Mouse (Mus musculus) liver, embryonic 15.5 days (tissue): ENCODE results near the gene Sardh. TPM values are rescaled to one million over a fixed set of nuclear protein-coding genes. Genes with fewer than 3 reads are reported as not detected.

Experiments
- ATAC-seq: fragments of 200-750 bp; cut with Nextera tagmentation; 2 replicates; pipeline ENCODE4 v1.8.0; 2017; ENCODE audit warnings: moderate number of reproducible peaks, mild to moderate bottlenecking, moderate library complexity; ENCODE audit not compliant: insufficient read depth
- H3K27ac ChIP-seq: fragments of 300-500 bp; sonication (generic); replicated peaks from 2 replicates; pipeline ENCODE4 v1.5.1; 2015; ENCODE audit warnings: mild to moderate bottlenecking, inconsistent platforms
- H3K27me3 ChIP-seq: fragments of 300-500 bp; sonication (generic); 2 replicates; pipeline ENCODE4 v1.6.1; 2015; ENCODE audit warnings: mild to moderate bottlenecking, inconsistent platforms
- H3K36me3 ChIP-seq: fragments of 300-500 bp; sonication (generic); replicated peaks from 2 replicates; pipeline ENCODE4 v1.6.1; 2015; ENCODE audit warnings: moderate library complexity, mild to moderate bottlenecking, inconsistent platforms
- H3K4me1 ChIP-seq: fragments of 300-500 bp; sonication (generic); replicated peaks from 2 replicates; pipeline ENCODE4 v1.6.1; 2015; ENCODE audit warnings: inconsistent platforms
- H3K4me2 ChIP-seq: fragments of 300-500 bp; sonication (generic); 2 replicates; pipeline ENCODE4 v1.6.1; 2015; ENCODE audit warnings: moderate library complexity, mild to moderate bottlenecking, inconsistent platforms
- H3K4me3 ChIP-seq: fragments of 300-500 bp; sonication (generic); replicated peaks from 2 replicates; pipeline ENCODE4 v1.5.1; 2015; ENCODE audit warnings: mild to moderate bottlenecking, inconsistent platforms
- H3K9ac ChIP-seq: fragments of 300-500 bp; sonication (generic); 2 replicates; pipeline ENCODE4 v1.6.1; 2015; ENCODE audit warnings: moderate library complexity, mild to moderate bottlenecking, inconsistent platforms
- H3K9me3 ChIP-seq: fragments of 300-500 bp; sonication (generic); replicated peaks from 2 replicates; pipeline ENCODE4 v1.6.1; 2016; ENCODE audit warnings: inconsistent platforms
- WGBS: fragments of 180-500 bp; shearing (Covaris S2); methylation state at CpG from one replicate; pipeline ENCODE4 v1.1.7; 2015; ENCODE audit warnings: mixed read lengths; ENCODE audit not compliant: insufficient replicate concordance; 5-methylcytosine and 5-hydroxymethylcytosine counted together
- polyA plus RNA-seq: library from polyadenylated mRNA; unstranded; fragments of >200 nt; fragmentation: Nextera tagmentation; extraction: Ambion mirVana; gene quantifications from 2 replicates; pipeline ENCODE4 v1.2.1, GENCODE M21; 2015

Gene Sardh
- polyA plus RNA-seq, 1 experiment from 2014 or later, result 51.2 TPM

DNA sequence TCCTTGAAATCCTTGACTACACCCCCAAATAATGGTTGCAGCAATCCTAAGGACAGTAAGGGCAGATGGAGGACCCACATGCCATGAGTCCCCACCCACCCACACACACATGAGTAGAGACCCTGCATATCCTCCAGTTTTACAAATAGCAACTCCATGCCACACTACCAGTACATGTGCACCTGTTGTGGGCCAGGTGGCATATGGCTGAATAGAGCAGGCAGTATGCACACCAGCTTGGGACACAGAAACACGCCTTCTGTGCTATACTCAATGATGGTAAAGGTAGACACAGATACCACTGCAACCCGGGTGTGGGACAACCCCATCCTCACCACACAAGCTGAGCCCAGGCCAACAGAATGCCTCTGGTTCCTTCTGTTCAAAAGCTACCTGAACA is 82.1 kb downstream of the Sardh start:
- Histone ChIP-seq H3K4me1 (no peaks in the 10 kb centered on the region), H3K9me3 (no peaks in the 10 kb centered on the region), H3K4me3 (no peak overlapping the region), H3K27me3 (no peaks in the 10 kb centered on the region), H3K36me3 (no peaks in the 10 kb centered on the region), H3K4me2 (no peak overlapping the region), H3K27ac (no peak overlapping the region), H3K9ac (no peak overlapping the region)
- 47% methylated on average over 2 of the region's 2 CpGs for WGBS
- no peak for ATAC-seq

DNA sequence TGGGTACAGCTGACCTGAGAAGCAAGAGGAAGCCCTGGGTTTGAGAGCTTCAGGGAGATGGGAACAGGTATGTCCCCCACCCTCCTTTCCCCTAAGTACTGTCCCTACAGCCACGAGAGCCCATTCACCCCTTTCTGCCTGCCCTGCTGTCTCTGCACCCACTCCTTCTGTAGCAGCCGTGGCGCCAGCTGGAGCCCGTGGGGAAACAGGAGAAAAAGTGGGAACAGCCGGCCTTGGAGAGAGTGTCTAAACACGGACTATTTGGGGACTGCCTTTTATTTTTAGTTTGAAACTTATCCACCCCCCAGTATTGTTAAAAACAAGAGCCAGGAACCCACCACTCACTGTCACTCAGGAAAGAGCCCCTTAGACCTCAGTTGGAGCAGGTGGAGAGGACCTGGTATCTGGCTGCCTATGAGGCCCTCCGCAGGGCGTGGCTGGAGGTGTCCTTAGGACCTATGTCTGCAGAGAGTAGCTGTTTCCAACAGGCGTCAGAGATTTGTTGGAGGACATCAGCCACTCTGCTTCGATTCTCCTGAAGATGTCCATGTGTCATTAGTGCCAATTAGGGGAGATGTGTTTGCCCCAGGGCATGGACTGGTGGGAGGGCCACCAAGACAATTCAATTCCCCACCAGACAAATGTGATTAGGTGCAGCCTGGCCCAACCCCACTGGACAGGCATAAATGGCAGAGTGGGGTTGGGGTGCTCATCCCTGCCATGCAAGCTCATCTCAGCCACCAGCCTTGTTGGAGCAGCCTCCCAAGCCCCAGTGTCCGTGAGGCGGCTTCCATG is 83.1 kb downstream of the Sardh start, which contains the start of gene Dbh:
Dbh (plus strand) TSS at position 438 of the 795 bp plus-strand sequence.
- Histone ChIP-seq H3K4me1 (no peaks in the 10 kb centered on the region), H3K9ac (no peak within 1 kb of the TSS), H3K27me3 (no peaks in the 10 kb centered on the region), H3K36me3 (no peaks in the 10 kb centered on the region), H3K4me2 (no peak within 1 kb of the TSS), H3K4me3 (no peak within 1 kb of the TSS), H3K9me3 (no peaks in the 10 kb centered on the region), H3K27ac (no peak within 1 kb of the TSS)
- ATAC-seq, result no peak
- 62% methylated on average over 12 of the region's 12 CpGs for WGBS

DNA sequence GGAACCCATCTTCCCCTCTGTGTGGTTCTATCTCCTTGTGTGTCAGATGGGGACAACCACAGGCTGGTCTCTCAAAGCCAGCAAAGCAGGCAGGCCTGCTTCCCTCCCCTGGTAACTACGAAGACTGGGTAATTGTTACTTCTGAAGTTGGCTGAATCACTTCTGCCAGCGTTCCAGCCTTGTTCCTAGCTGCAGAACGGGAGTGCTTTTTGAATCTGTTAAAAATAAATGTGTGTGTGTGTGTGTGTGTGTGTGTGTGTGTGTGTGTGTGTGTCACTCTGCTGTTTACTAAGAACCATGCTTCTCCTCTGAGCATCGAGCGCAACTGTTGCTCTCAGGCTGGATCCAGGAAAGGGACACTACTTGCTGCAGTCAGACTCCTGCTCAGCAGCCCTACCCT is 84.3 kb downstream of the Sardh start:
- Histone ChIP-seq H3K36me3 (no peaks in the 10 kb centered on the region), H3K9ac (no peak overlapping the region), H3K27ac (no peak overlapping the region), H3K4me2 (no peak overlapping the region), H3K9me3 (no peaks in the 10 kb centered on the region), H3K27me3 (no peaks in the 10 kb centered on the region), H3K4me1 (no peaks in the 10 kb centered on the region), H3K4me3 (no peak overlapping the region)
- 58% methylated on average over 5 of the region's 5 CpGs for WGBS
- ATAC-seq, result no peak

DNA sequence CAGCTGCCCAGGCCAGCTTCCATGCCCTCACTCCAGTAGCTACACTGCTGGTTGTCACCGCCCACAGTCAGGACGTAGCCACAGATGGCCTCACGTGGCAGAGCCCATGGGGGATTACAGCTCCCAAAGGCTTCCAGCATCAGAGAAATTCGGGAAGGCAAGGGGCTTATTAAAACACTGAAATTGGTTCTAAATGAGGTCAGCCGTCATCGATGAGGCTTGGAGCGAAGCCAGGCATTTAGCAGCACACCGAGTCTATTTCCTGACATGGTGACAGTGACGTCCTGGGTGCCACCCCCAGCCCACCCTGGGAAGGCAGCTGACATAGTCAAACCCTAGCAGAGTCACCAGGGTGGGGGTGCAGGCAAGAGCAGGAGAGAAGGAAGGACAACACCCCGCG is 85.5 kb downstream of the Sardh start:
- Histone ChIP-seq H3K4me3 (no peak overlapping the region), H3K27ac (no peak overlapping the region), H3K4me1 (no peaks in the 10 kb centered on the region), H3K4me2 (no peak overlapping the region), H3K9ac (no peak overlapping the region), H3K36me3 (no peaks in the 10 kb centered on the region), H3K9me3 (no peaks in the 10 kb centered on the region), H3K27me3 (no peaks in the 10 kb centered on the region)
- WGBS, result 59% methylated on average over 11 of the region's 11 CpGs
- no peak for ATAC-seq

DNA sequence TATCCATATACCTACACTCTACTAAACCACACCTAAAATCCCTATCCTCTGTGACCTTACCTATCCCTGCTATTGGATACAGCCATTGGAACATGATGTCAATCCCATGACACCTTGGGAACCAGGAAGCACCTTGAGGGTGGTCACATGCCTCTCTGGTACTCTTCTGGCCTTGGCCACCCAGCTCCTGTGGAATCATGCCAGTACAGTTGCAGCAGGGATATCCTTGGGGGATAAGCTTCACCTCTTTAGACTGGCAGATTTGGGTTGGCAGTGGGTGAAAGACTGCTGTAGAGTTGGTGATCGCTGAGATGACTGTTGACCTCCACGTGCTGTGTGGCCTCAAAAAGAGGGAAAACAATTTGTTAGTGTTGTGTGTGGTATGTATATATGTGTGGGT is 86.6 kb downstream of the Sardh start:
- Histone ChIP-seq H3K36me3 (no peaks in the 10 kb centered on the region), H3K4me2 (no peak overlapping the region), H3K9me3 (no peaks in the 10 kb centered on the region), H3K4me3 (no peak overlapping the region), H3K4me1 (no peaks in the 10 kb centered on the region), H3K27ac (no peak overlapping the region), H3K9ac (no peak overlapping the region), H3K27me3 (no peaks in the 10 kb centered on the region)
- whole genome bisulfite sequencing, result 79% methylated on average over 2 of the region's 2 CpGs
- ATAC-seq, result no peak

DNA sequence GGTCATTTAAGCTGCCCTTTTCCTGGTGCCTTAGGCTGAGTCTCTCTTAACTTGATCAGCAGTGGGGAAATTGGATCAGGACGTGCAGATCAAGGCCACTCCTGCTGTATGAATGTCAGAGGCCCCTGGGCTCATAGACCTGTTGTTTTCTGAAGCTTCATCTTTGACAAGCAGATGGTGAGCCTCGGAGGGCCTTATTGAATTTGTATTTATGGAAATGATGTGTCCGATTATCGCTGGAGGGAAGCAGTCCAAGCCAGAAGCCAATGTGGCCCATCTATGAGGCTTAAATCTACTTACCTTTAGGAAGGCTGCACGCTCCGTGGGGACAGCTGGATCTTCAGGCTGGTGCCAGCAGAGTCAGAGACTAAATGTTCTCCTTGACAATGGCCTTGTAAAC is 91.5 kb downstream of the Sardh start:
- H3K4me1 ChIP-seq, result no peaks in the 10 kb centered on the region
- no peaks in the 10 kb centered on the region for H3K9me3 ChIP-seq
- H3K27ac ChIP-seq, result no peak overlapping the region
- no peak overlapping the region for H3K9ac ChIP-seq
- no peak for ATAC-seq
- WGBS, result 53% methylated on average over 6 of the region's 6 CpGs
- H3K4me2 ChIP-seq, result no peak overlapping the region
- H3K36me3 ChIP-seq, result no peaks in the 10 kb centered on the region
- H3K27me3 ChIP-seq, result peaks cover 4% of the 10 kb centered on the region; the same call in 1 of the 2 replicates
- H3K4me3 ChIP-seq, result no peak overlapping the region

DNA sequence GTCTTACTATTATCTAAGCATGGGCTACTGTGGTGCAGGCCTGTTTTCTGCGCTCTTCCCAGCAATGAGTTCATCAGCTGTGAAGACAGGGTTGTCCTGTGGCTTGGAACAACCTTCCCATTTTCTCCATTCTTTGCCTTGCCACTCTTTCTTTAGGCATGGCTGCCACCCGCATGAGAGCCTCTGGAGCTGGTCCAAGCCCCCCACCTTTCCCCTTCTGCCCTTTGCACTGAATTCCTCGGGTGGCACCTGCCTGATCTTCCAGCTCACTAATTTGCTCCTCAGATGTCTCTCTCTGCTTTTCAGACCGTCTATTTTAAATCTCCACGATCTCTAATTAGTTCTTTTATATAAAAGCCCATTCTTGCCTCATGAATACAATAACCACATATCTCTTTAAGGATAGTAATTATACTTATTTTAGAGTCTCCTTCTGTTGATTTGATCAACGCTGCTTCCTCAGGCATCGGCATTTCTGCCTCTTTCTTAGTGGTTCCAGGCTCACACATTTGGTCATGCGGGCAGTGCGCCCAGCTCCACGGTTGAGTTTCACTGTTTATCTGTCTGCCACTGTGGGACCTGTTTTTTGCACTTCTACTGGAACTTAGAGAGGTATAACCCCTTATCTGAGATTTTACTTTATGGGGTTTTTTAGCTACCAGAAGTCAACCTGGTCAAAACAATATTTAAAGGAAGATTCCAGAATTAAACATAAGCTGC is 93.5 kb downstream of the Sardh start:
- no peaks in the 10 kb centered on the region for H3K9me3 ChIP-seq
- no peak overlapping the region for H3K4me3 ChIP-seq
- no peaks in the 10 kb centered on the region for H3K4me1 ChIP-seq
- WGBS, result 65% methylated on average over 10 of the region's 10 CpGs
- H3K9ac ChIP-seq, result no peak overlapping the region
- no peak for ATAC-seq
- H3K27ac ChIP-seq, result no peak overlapping the region
- H3K36me3 ChIP-seq, result no peaks in the 10 kb centered on the region
- H3K4me2 ChIP-seq, result no peak overlapping the region
- peaks cover 4% of the 10 kb centered on the region; the same call in 1 of the 2 replicates for H3K27me3 ChIP-seq

DNA sequence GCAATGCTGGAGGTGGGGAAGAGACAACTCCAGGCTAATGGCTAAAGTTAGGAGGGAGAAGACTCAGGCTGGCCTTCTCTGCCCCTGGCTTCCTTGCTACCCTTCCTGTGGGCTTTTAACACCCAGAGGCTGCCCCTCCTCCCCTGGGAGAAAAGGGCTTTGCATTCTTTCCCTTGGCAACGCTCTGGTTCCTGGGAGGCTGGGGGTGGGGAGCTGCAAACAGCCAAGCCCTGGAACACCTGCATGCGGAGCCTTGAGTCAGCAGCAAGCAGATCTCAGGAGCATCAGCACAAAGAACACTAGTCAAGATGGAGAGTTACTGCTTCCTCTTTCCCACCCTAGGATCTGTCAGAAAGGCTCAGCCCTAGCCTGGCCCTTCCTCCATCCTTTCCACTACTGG is 98.7 kb downstream of the Sardh start:
- H3K9ac ChIP-seq, result no peak overlapping the region
- no peak overlapping the region for H3K27ac ChIP-seq
- no peaks in the 10 kb centered on the region for H3K9me3 ChIP-seq
- H3K27me3 ChIP-seq, result peaks cover 4% of the 10 kb centered on the region; the same call in 1 of the 2 replicates
- no peak for ATAC-seq
- no peak overlapping the region for H3K4me3 ChIP-seq
- 21% methylated on average over 2 of the region's 2 CpGs for WGBS
- no peaks in the 10 kb centered on the region for H3K36me3 ChIP-seq
- no peaks in the 10 kb centered on the region for H3K4me1 ChIP-seq
- H3K4me2 ChIP-seq, result no peak overlapping the region

DNA sequence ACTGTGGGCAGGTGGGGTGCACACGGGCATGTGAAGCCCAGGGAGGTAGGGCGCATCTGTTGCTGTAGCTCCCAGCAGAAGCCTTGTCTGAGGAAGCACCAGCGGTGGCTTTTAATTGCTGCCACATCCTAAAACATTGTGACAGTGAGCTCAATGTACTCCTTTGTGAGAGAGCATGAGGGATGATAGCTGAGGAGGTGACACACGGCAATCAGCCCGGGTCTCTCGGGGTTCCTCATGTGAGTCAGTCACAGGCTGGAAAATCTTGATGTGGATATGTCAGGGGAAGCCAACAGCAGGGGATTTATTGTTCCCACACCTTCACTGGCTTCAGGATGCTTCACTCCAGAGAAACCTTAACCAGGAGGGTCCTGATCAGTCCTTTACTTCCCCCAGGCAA is 101.3 kb downstream of the Sardh start:
- Histone ChIP-seq H3K4me2 (no peak overlapping the region), H3K9me3 (no peaks in the 10 kb centered on the region), H3K27ac (no peak overlapping the region), H3K4me3 (no peak overlapping the region), H3K36me3 (no peaks in the 10 kb centered on the region), H3K4me1 (no peaks in the 10 kb centered on the region), H3K9ac (no peak overlapping the region), H3K27me3 (peaks cover 15% of the 10 kb centered on the region)
- ATAC-seq, result no peak
- WGBS, result 61% methylated on average over 6 of the region's 6 CpGs

DNA sequence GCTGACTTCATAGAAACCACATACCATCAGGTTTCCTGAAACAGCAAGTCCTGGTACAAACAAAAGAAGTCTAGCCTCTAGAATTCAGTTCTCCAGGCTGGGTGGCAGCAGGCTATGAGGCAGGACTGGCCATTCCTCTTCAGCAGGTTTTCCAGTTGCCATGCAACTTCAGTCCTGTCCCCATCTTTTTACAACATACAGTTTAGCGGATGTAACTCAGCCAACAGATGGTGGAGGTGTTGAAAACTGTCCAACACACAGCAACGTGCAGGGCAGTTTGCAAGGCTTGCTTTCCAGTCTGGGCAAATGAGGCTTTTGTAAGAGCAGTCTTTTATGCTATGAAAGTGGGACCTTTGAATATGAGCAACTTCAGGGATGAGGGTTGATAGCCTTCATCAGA is 103.2 kb downstream of the Sardh start:
- WGBS, result 40% methylated on average over 2 of the region's 2 CpGs
- H3K9me3 ChIP-seq, result no peaks in the 10 kb centered on the region

DNA sequence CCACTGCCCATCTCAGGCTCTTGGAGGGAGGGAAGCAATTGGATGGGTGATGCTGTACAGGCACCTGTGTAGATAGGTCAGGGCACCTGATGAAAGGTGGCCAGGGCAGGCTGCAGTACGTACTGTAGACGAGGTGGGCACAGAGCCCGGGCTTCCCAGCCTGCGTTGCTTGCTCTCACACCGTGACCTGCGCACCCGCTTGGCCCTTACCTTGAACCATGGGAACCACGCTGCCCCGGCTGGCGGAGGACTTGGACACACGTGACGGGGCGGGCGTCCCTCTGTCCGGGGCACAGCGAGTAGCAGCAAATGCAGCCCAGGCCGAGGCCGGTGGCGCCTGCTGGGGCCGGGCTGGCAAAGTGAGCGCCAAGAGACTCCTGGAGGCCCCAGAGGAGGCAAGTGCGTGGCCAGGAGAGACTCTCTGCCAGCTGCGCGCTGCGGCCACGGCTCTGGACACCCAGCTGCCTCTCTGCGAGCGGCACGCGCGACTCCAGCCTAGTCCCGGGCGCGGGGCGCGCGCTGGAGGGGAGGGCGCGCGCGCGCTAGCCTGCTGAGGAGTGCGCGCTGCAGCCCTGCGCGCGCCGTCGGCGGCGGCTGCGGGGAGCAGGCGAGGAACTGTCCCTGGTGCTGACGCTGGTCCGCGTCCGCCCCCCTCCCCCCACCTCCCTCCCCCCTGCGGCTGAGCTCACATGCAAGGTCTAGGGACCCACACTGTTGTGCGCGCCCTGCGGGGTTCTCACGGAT is 106.0 kb downstream of the Sardh start, which contains the start of gene Fam163b:
Fam163b (minus strand) TSS at position 542 of the 744 bp plus-strand sequence.
- H3K4me3 ChIP-seq, result no peak within 1 kb of the TSS
- ATAC-seq, result no peak
- H3K9me3 ChIP-seq, result no peaks in the 10 kb centered on the region

More for the DNA sequence above, 103.2 kb downstream of the Sardh start:
- Histone ChIP-seq H3K27me3 (peaks cover 34% of the 10 kb centered on the region), H3K9ac (no peak overlapping the region), H3K36me3 (no peaks in the 10 kb centered on the region), H3K4me3 (no peak overlapping the region), H3K27ac (no peak overlapping the region), H3K4me1 (no peaks in the 10 kb centered on the region), H3K4me2 (no peak overlapping the region)
- no peak for ATAC-seq

More for the DNA sequence above, 106.0 kb downstream of the Sardh start, which contains the start of gene Fam163b:
- no peak within 1 kb of the TSS for H3K9ac ChIP-seq
- peaks cover 47% of the 10 kb centered on the region for H3K27me3 ChIP-seq
- no peaks in the 10 kb centered on the region for H3K36me3 ChIP-seq
- H3K27ac ChIP-seq, result no peak within 1 kb of the TSS
- H3K4me2 ChIP-seq, result peak within 1 kb of the TSS; percentile 50
- no peaks in the 10 kb centered on the region for H3K4me1 ChIP-seq
- WGBS, result 2% methylated on average over 60 of the region's 62 CpGs
